Mouse (Mus musculus) CD4-positive, CD25-positive, alpha-beta regulatory T cell, adult 4 months (primary cell): Measurements from ENCODE around the gene Chaf1a. TPM values are rescaled to one million over a fixed set of nuclear protein-coding genes. Genes with fewer than 3 reads are reported as not detected.

Experiments used
- ATAC-seq: one replicate; pipeline ENCODE4 v1.8.0; 2017
- polyA plus RNA-seq, 2 experiments: library from polyadenylated mRNA; unstranded; fragments of 100-300 nt; shearing (Covaris generic); gene quantifications; one replicate each; pipeline ENCODE4 v1.2.1; 2017

Gene Chaf1a
- polyA plus RNA-seq, 2 experiments from 2014 or later: 0.51 to 1.0 TPM

DNA sequence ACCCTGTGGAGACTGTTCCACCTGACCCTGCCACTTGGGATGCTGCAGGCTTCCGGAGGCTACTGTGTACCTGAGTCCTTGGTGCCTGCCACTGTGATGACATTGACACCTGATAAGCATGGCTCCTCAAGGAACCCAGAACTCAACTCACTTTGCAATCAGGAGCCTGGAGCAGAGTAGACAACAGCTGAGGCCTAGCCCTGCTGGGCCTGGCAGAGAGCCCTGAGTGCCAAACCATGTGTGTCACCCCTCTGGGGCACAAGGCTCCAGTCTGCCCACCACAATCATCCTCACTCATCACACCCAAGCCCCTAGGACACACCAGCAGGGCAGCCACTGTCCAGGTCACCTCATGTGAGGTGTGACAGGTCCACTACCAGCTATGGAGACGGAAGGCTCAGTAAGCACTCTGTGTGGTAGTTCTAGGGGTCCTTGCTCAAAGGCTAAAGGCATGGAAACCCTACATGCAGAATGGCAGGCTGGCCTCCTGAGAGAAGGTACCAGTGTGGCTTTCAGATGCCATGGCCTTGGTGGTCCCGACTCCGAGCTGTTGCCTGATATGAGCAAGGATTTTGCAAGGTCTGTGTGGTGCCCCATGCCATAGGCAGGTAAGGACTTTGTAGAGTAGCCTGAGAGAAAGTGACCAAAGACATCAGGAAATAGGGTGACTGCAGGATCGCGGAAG, 19.7 kb upstream of the Chaf1a start:
- ATAC-seq: no peak

- peak; percentile 84 for ATAC-seq
These were observed 18.9 kb upstream of the Chaf1a start for GRCm38 (mm10) chr17:56021161-56021910.

GRCm38 (mm10) chr17:56022131-56022988, 17.9 kb upstream of the Chaf1a start:
- peak; percentile 31 for ATAC-seq

- no peak for ATAC-seq
These were observed 17.3 kb upstream of the Chaf1a start for GRCm38 (mm10) chr17:56022989-56023290.

DNA sequence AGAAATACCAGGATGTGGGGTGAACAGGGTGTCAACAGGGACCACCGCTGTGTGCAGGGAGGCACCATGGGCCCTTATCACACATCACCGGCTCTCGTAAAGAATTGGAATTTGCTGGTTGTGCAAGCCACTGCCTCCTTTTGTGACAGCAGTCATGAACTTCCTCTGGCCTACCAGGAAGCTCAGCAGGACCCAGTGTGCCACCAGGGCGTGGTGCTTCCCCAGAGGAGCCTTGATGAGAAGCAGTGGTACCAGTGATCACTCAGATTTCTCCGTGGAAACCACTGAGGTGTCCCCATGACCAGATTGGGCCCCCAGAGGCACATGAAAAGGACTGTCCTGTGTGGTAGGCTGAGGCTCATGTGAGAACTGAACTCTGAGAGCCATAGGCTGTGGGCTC, 16.9 kb upstream of the Chaf1a start:
- peak; percentile 45 for ATAC-seq

DNA sequence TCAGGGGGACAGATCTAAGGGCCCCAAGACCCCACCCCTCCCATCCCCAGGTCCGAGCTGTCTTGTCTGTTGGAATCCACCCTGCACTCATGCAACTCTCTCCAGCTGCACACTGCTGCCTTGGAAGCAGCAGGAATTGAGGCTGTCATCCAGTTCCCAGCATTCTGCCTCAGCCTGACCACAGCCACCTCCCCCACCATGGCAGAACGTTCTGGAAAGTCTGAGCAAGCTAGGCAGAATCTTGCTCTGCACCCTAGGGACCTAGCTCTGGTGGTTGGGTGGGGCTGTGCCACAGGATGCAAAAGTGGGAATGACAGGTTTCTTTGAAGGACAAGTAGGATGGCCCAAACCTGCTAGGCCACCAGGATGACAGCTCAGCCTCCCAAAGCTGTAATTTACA, 15.8 kb upstream of the Chaf1a start:
- no peak for ATAC-seq

DNA sequence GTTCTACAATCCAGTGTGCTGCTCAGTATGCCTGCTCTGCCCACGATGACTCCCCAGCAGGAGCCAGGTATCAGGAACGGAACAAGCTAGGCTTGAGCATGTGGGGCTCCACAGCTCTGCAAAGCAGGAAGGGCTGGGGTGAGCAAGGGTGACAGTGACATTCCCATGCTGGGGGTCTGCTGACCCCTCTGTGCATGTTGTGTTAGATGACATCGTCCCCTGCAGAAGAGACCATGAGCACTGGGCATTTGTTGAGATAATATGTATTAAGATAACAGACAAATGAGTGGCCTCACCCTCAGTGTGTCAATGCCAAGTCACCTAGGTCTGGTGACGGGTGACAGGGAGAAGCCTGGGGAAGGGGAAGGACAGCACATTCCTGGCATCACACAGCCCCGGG, 15.3 kb upstream of the Chaf1a start:
- no peak for ATAC-seq

- ATAC-seq: no peak
These were observed 13.9 kb upstream of the Chaf1a start for GRCm38 (mm10) chr17:56026303-56026702.

DNA sequence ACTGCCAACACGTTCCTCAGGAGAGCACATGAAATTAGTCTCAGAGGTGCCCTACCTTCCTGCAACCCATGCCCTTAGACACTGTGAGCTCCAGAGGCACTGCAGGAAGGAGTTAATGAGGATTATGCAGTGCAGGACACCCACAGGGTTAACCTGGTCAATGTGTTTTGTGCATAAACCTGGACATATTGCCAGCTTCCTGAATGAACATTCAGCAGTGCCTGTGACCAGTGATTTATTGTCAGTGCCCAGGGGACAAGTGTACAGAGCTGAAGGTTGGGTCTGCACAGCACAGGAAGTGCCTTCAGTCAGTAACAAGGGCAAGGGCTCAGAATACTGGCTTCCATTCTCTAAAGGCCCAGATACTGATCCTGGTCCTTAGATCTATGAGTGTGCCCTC, 13.4 kb upstream of the Chaf1a start:
- ATAC-seq: no peak

DNA sequence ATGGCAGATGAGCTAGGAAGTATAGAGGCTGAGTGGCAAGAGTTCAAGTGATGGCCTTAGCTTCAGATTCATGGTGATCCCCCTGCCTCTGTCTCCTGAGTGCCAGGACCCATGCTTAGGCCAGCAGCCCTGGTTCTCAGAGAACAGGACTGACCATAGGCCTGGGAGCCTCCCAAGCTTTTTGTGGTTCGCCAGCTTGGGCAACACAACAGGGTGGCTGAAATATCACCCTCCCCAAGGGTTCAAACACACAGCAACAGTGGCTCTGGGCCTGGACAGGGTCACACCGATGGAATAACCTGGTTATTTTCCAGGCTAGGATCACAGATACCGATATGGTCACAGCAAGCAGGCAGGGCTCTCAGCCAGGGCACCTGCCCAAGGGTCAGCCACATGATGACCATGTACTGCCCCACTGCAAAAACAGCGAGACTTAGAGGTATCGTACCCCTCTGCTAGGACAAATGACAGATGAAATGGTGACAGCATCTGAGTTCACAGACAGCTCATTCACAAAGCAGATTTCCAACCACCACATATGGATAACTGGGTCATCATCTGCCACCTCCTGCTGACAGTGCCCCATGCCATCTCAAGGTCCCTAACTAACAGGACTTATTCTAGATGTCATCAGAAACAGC, 12.3 kb upstream of the Chaf1a start:
- ATAC-seq: no peak

DNA sequence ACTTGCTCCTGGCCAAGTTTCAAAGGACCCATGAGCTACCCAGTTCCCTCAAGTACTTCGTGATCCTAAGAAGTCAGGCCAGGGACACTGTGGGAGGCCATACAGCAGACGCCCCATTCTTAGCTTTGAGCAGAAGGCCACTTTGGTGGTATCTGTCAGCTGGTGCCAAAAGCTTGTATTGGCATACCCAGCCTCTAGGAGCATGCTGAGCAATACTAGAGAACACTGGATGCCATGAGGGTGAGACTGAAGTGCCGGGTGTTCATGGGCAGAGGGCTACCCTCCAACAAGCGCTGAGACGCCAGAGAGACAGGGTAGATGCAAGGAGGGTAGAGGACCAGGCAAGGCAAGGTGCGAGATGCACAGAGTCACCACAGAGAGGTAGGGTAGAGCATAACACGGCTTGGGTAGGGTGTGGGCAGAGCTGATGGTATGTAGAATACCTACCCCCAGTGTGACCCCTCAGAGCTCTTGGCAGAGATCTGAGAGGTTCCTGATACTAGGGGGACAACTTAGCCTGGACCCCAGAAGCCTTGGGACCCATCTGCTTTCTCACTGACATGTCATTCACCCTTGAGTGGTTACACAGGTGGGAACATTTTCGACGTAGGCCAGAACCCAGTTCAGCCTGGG, 9.9 kb upstream of the Chaf1a start:
- ATAC-seq: no peak

GRCm38 (mm10) chr17:56030919-56031318, 9.3 kb upstream of the Chaf1a start:
- no peak for ATAC-seq

GRCm38 (mm10) chr17:56031431-56031830, 8.8 kb upstream of the Chaf1a start:
- ATAC-seq: no peak

DNA sequence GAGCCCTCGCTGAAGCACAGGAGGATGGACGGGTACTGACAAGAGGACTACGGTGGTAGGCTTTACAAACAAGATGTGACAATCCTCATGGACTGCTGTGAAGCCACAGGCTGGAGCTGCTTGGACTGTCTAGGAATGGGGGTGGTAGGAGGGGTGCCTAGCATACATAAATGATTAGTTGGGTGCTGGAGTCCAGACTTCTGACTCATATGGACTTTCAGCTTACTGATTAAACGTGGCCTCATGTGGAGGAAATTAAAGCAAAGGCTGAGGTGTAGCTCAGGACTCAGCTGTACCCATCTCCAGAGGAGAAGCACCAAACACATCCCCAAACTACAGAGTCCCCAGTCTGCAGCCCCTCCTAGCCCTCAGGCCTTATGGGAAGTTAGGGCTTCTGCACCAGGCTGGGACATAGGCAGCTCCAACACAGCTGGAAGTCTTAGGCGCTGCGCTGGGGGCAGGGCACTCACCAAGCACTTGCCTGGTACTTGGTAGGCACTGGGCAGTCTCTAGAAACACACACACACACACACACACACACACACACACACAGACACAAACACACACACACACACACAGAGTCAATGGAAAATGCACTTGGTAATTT, 8.0 kb upstream of the Chaf1a start:
- no peak for ATAC-seq

- no peak for ATAC-seq
These were observed 7.4 kb upstream of the Chaf1a start for GRCm38 (mm10) chr17:56032831-56033230.

DNA sequence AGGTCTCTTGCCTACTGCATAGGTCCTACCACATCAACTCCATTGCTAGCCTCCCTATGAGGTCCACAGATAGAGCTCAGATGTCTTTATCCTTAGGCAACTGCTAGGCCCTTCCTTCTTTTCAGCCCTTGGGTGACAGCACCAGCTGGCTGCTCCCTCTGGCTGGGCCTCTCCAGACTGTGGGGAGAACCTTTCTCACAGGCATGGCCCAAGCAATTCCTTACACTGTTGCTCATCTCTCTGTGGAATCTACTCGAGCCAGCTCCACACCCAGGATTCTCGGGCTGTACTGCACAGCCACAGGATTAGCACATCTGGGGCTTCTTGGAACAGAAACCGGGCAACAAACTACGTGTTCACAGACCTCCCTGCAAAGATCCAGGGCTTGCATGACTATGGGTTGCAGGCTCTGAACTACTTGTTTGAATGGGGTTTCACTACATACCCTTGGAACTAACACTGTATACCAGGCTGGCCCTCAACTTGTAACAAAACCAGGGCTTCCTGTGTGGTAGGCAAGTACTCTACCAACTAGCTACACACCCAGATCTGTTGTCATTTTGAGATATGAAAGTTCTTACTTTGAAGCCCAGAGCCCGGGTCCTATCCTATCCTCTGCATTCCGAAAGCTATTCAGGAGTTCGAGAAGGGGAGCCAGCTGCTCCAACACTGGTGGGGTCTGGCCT, 6.1 kb upstream of the Chaf1a start:
- peak; percentile 18 for ATAC-seq

DNA sequence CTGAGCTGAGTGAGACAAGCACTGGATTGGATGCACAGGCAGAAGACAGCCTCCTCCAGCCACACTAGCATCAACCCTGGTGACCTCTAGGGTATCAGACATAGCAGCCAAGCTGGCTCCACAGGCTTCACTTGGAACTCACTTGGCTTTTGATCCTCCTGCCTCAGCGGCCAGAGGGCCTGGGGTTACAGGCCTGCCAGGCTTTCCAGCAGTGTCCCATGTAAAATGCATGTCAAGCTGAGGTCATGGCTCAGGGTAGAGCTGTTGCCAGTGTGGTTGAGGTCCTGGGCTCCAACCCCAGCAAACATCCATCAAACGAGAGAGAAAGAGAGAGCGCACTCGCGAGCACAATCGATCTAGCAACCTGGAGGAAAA, 5.5 kb upstream of the Chaf1a start:
- ATAC-seq: no peak

DNA sequence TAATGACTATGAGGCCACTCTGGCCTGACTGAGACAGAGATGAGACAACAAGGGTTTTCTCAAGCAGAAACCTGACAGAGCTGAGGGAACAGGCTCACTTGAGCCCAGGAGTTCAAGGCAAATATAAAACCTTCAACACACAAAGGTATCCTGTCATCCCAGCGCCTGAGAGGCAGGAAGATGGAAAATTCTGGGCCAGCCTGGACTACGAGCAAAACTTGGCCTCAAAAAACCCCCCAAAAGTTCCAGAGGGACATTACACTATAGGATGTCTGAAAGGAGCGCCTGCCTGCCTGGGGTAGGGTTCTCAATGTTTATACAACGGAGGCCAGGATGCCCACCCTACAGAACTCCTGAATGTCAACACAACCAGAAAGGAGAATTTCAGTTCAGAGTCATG, 5.0 kb upstream of the Chaf1a start:
- ATAC-seq: no peak

- peak; percentile 81 for ATAC-seq
These were observed 3.9 kb upstream of the Chaf1a start, which contains the start of gene Sh3gl1 for GRCm38 (mm10) chr17:56036176-56036900. Gene Sh3gl1 (minus strand): TSS chr17:56036635.

GRCm38 (mm10) chr17:56036901-56037287, 3.3 kb upstream of the Chaf1a start:
- no peak for ATAC-seq
